18 mouse cellular contexts compared by ENCODE assay signal in genomic region chr4:97782069-97782468, GRCm38 (mm10). TPM values are rescaled to one million over a fixed set of nuclear protein-coding genes. Genes with fewer than 3 reads are reported as not detected.
A peak's percentile ranks its signal among the peaks of the same experiment; 100 is the strongest.
DNase-seq lines count a peak whose midpoint lies in the region; ATAC-seq and TF ChIP-seq lines count a peak whose summit lies in the region.
"Had no signal": no experiment of that assay in that cellular context is flagged by ENCODE, and none has a peak within 500 bp of the region (broad histone marks: within the 10 kb centered on the region; RNA-seq: fewer than 3 reads in every experiment).

No protein-coding gene starts in this region.

- peak overlapping the region; percentile 32 for H3K9ac ChIP-seq in forebrain, embryonic 15.5 days (replicated peaks)
- H3K9ac ChIP-seq in forebrain, embryonic 11.5 days (ENCODE audit: low read length): no peak overlapping the region
- H3K9ac ChIP-seq in hindbrain, postnatal 0 days (replicated peaks; ENCODE audit: low read length): peak overlapping the region; percentile 33; the same call in 1 of the 2 replicates
- H3K9ac ChIP-seq: embryonic facial prominence, embryonic 15.5 days had no signal

- no peaks in the 10 kb centered on the region for H3K9me3 ChIP-seq in forebrain, embryonic 15.5 days
- H3K9me3 ChIP-seq in forebrain, embryonic 11.5 days (ENCODE audit: control insufficient read depth, low read length): no peaks in the 10 kb centered on the region; the same call in 1 of the 2 replicates
- no peaks in the 10 kb centered on the region for H3K9me3 ChIP-seq in hindbrain, postnatal 0 days (ENCODE audit: low read length)
- H3K9me3 ChIP-seq in embryonic facial prominence, embryonic 10.5 days: no peaks in the 10 kb centered on the region
- H3K9me3 ChIP-seq: embryonic facial prominence, embryonic 15.5 days had no signal

- peaks cover 8% of the 10 kb centered on the region; the same call in 1 of the 2 replicates for H3K36me3 ChIP-seq in forebrain, embryonic 15.5 days
- H3K36me3 ChIP-seq in forebrain, embryonic 11.5 days (ENCODE audit: control insufficient read depth, insufficient read depth, low read length): peaks cover 7% of the 10 kb centered on the region
- peaks cover 8% of the 10 kb centered on the region; the same call in 1 of the 2 replicates for H3K36me3 ChIP-seq in hindbrain, postnatal 0 days (ENCODE audit: insufficient read depth, low read length)
- peaks cover 16% of the 10 kb centered on the region for H3K36me3 ChIP-seq in embryonic facial prominence, embryonic 10.5 days (replicated peaks)

- H3K27me3 ChIP-seq in forebrain, embryonic 15.5 days: no peaks in the 10 kb centered on the region
- H3K27me3 ChIP-seq in forebrain, embryonic 11.5 days (ENCODE audit: control insufficient read depth, insufficient read depth, low read length): peaks cover 2% of the 10 kb centered on the region; the same call in 1 of the 2 replicates
- H3K27me3 ChIP-seq in hindbrain, postnatal 0 days (ENCODE audit: insufficient read depth, low read length): no peaks in the 10 kb centered on the region
- peaks cover 96% of the 10 kb centered on the region for H3K27me3 ChIP-seq in embryonic facial prominence, embryonic 10.5 days (replicated peaks; ENCODE audit: low read depth, poor library complexity, severe bottlenecking)
- H3K27me3 ChIP-seq: embryonic facial prominence, embryonic 15.5 days had no signal

- peak overlapping the region; percentile 19 for H3K4me3 ChIP-seq in forebrain, embryonic 15.5 days
- no peak overlapping the region for H3K4me3 ChIP-seq in forebrain, embryonic 11.5 days (ENCODE audit: low read depth, low read length)
- peak overlapping the region; percentile 77 for H3K4me3 ChIP-seq in layer of hippocampus, adult 2 months
- peak overlapping the region; percentile 7; the same call in 1 of the 2 replicates for H3K4me3 ChIP-seq in hindbrain, postnatal 0 days (ENCODE audit: low read length)
- no peak overlapping the region for H3K4me3 ChIP-seq in embryonic facial prominence, embryonic 10.5 days
- H3K4me3 ChIP-seq: embryonic facial prominence, embryonic 15.5 days; myocyte had no signal

- no peak for ATAC-seq in forebrain, embryonic 15.5 days (replicated peaks)
- no peak for ATAC-seq in forebrain, embryonic 11.5 days (replicated peaks; ENCODE audit: low FRiP score)
- peak; percentile 54; the same call in 1 of the 2 replicates for ATAC-seq in erythroblast, adult 5-6 weeks (replicated peaks; ENCODE audit: low FRiP score, poor library complexity, severe bottlenecking)
- no peak for ATAC-seq in hindbrain, postnatal 0 days

- H3K4me1 ChIP-seq in forebrain, embryonic 15.5 days: peaks cover 36% of the 10 kb centered on the region
- H3K4me1 ChIP-seq in forebrain, embryonic 11.5 days (replicated peaks; ENCODE audit: control insufficient read depth, insufficient read depth, low read length): no peaks in the 10 kb centered on the region
- H3K4me1 ChIP-seq in hindbrain, postnatal 0 days (ENCODE audit: insufficient read depth, low read length): no peaks in the 10 kb centered on the region; the same call in 1 of the 2 replicates
- peaks cover 19% of the 10 kb centered on the region for H3K4me1 ChIP-seq in embryonic facial prominence, embryonic 10.5 days

- DNase-seq in forebrain, embryonic 11.5 days (ENCODE audit: low spot score): no peak
- no peak for DNase-seq in layer of hippocampus, adult 2 months (ENCODE audit: low spot score in 2 of 2)
- no peak for DNase-seq in layer of hippocampus, postnatal 14 days (ENCODE audit: low spot score in 2 of 2)
- no peak for DNase-seq in hindbrain, postnatal 0 days (ENCODE audit: low spot score)
- no peak for DNase-seq in embryo, embryonic 9.5 days (ENCODE audit: extremely low spot score)
- DNase-seq in embryonic facial prominence, embryonic 10.5 days (ENCODE audit: low spot score): no peak
- DNase-seq: B cell, adult 2 months; kidney, adult 18-20 months; layer of hippocampus, postnatal 36 days; liver; lung, postnatal 10 days; thymus, postnatal 14 days had no signal

- peak overlapping the region; percentile 36 for H3K4me2 ChIP-seq in forebrain, embryonic 15.5 days (replicated peaks)
- H3K4me2 ChIP-seq in forebrain, embryonic 11.5 days (ENCODE audit: low read depth, low read length, severe bottlenecking): no peak overlapping the region
- H3K4me2 ChIP-seq in hindbrain, postnatal 0 days (ENCODE audit: low read depth, low read length): peak overlapping the region; percentile 51
- H3K4me2 ChIP-seq: embryonic facial prominence, embryonic 15.5 days had no signal

- no peak for TF ChIP-seq CTCF in layer of hippocampus, adult 2 months (conservative IDR thresholded peaks at IDR 0.05)
- TF ChIP-seq CTCF in hindbrain, postnatal 0 days (IDR thresholded peaks at IDR 0.05; ENCODE audit: low read depth): no peak

- H3K27ac ChIP-seq in forebrain, embryonic 15.5 days (replicated peaks): peak overlapping the region; percentile 56
- H3K27ac ChIP-seq in forebrain, embryonic 11.5 days (ENCODE audit: low read depth, low read length): no peak overlapping the region
- H3K27ac ChIP-seq in layer of hippocampus, adult 2 months: peak overlapping the region; percentile 98
- 0 out of 2 replicates have a peak overlapping the region, but pooled peaks have one; percentile 48 for H3K27ac ChIP-seq in hindbrain, postnatal 0 days
- no peak overlapping the region for H3K27ac ChIP-seq in embryonic facial prominence, embryonic 10.5 days (replicated peaks)
- H3K27ac ChIP-seq: embryonic facial prominence, embryonic 15.5 days; kidney, postnatal 0 days had no signal

- WGBS in forebrain, embryonic 15.5 days: 49% methylated on average over 3 of the region's 3 CpGs
- WGBS in forebrain, embryonic 11.5 days: 81% methylated on average over 3 of the region's 3 CpGs
- WGBS in hindbrain, postnatal 0 days: 40% methylated on average over 3 of the region's 3 CpGs
- 84% methylated on average over 3 of the region's 3 CpGs for WGBS in embryonic facial prominence, embryonic 10.5 days

RNA-seq across cellular contexts. Expression of gene E130114P18Rik, which starts 4.2 kb away (rescaled TPM):
- 39.8 and 45.7 TPM in 2 replicates for polyA plus RNA-seq in forebrain, embryonic 15.5 days (2015; fragmentation: Nextera tagmentation; extraction: Ambion mirVana)
- 45.7 and 46.4 TPM in 2 replicates for polyA plus RNA-seq in forebrain, embryonic 11.5 days (2014; fragmentation: Nextera tagmentation; extraction: Ambion mirVana)
- total RNA-seq in layer of hippocampus, adult 2 months (2021): 1 to 10 TPM; 7.1 to 7.9 TPM
- 10 to 100 TPM in 1 of 2 experiments, 1 to 10 TPM in 1; 8.4 to 11.7 TPM for total RNA-seq in layer of hippocampus, postnatal 14 days (2021)
- not detected in 2 replicates for total RNA-seq in erythroblast, adult 5-6 weeks (2015; ENCODE audit: low replicate concordance)
- total RNA-seq in erythroblast, adult 5-6 weeks (2017; ENCODE audit: low replicate concordance): not detected in 2 replicates
- 17.1 and 22.3 TPM in 2 replicates for total RNA-seq in hindbrain, postnatal 0 days (2014; rRNA removed)
- 31.6 and 37.8 TPM in 2 replicates for polyA plus RNA-seq in hindbrain, postnatal 0 days (2015; fragmentation: Nextera tagmentation; extraction: Ambion mirVana)
- polyA plus RNA-seq in embryonic facial prominence, embryonic 10.5 days (2016; fragmentation: Nextera tagmentation; extraction: Ambion mirVana): 10.9 and 13.6 TPM in 2 replicates
- polyA plus RNA-seq: myocyte; small intestine, adult 2 months had no signal

RNA-seq across cellular contexts. Expression of gene Nfia, which starts 9.5 kb away (rescaled TPM):
- 98.3 and 101 TPM in 2 replicates for polyA plus RNA-seq in forebrain, embryonic 15.5 days (2015; fragmentation: Nextera tagmentation; extraction: Ambion mirVana)
- 39.5 and 45.4 TPM in 2 replicates for polyA plus RNA-seq in forebrain, embryonic 11.5 days (2014; fragmentation: Nextera tagmentation; extraction: Ambion mirVana)
- 100 to 1,000 TPM; 113 to 115 TPM for total RNA-seq in layer of hippocampus, adult 2 months (2021)
- total RNA-seq in layer of hippocampus, postnatal 14 days (2021): 100 to 1,000 TPM; 131 to 132 TPM
- 19.6 and 21.3 TPM in 2 replicates for total RNA-seq in erythroblast, adult 5-6 weeks (2015; ENCODE audit: low replicate concordance)
- 4.7 and 12.0 TPM in 2 replicates for total RNA-seq in erythroblast, adult 5-6 weeks (2017; ENCODE audit: low replicate concordance)
- 73.5 and 97.2 TPM in 2 replicates for total RNA-seq in hindbrain, postnatal 0 days (2014; rRNA removed)
- 71.0 and 76.8 TPM in 2 replicates for polyA plus RNA-seq in hindbrain, postnatal 0 days (2015; fragmentation: Nextera tagmentation; extraction: Ambion mirVana)
- polyA plus RNA-seq in embryonic facial prominence, embryonic 10.5 days (2016; fragmentation: Nextera tagmentation; extraction: Ambion mirVana): 8.0 and 17.0 TPM in 2 replicates

Comparison
In these comparisons a context has a peak if more than half of its experiments do, and no peak if none do; other contexts are left out.
1. H3K27ac ChIP-seq: peak in forebrain, embryonic 15.5 days (single experiment), layer of hippocampus, adult 2 months (single experiment) and hindbrain, postnatal 0 days (single experiment); none in forebrain, embryonic 11.5 days (single experiment) and embryonic facial prominence, embryonic 10.5 days (single experiment).
2. H3K4me3 ChIP-seq: peak in forebrain, embryonic 15.5 days (single experiment), layer of hippocampus, adult 2 months (single experiment) and hindbrain, postnatal 0 days (single experiment); none in forebrain, embryonic 11.5 days (single experiment) and embryonic facial prominence, embryonic 10.5 days (single experiment).
3. RNA of gene E130114P18Rik, which starts 4.2 kb away (total RNA-seq): 17.1 to 22.3 TPM in hindbrain, postnatal 0 days, 8.4 to 11.7 TPM in layer of hippocampus, postnatal 14 days and 7.1 to 7.9 TPM in layer of hippocampus, adult 2 months; not detected in erythroblast, adult 5-6 weeks; every median in the first group is over 4 times any median in the second.